Mouse (Mus musculus) embryo, embryonic 11 days (tissue): ENCODE measurements around the gene Asic2.
A peak's percentile ranks its signal among the peaks of the same experiment; 100 is the strongest.

Experiments used
- DNase-seq: peaks from one replicate; pipeline ENCODE4 v3.0.0-alpha.2; 2015

Asic2 gene

DNA sequence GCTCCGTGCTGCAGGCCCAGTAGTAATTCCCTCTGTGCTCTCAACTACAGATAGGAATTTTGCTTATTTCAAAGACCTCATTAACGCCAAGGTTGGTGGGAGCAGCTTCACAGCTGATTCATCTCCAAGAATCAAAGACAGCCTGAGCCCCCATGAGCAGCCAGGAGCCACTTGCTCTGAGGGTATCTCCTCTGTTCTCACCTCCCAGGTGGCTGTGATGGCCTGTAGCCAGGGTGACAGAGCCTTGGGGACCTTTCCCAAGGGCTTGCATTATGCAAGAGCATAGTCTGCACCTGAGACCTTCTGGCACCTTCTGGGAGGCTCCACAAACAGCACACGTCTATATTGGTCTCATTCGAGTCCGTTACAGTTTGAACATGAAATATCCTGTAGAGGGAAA, 261.3 kb downstream of the Asic2 start:
- DNase-seq, result no peak

DNA sequence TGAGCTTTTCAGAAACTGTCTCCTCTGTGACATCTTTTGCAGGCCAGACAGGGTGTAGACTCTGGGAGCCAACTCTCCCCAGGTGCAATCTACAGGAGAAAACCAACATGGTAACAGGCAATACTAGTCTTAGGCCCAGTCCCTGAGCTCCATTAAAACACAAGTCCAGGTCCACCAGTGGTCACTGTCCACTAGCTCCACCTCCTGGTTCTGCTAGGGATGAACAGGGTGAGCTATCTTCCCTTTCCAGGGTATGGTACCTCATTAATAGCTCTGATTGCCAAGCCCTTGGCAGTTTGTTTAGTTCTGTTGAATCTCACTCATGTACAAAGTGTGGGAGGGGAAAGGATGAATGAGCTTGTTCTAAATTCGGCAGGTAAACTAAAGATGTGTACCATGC, 270.2 kb downstream of the Asic2 start:
- peak; percentile 10 for DNase-seq

DNA sequence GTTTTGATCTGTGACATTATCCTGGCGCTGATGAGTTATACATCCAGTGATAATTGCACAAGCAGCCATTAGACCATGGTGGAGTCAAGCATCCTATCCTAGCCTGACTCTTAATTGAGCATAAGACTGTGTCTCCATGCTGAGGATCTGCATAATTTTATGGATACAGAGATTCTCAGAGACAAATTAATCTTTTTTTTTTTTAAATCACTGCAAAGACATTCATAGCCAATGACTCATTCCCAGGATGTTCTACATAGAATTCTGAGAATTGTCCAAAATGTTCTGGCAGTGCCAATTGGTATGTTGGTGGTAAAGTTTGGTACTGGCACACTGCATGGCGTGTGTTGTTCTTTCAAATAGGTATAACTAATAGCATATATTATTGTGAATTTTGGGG, 272.8 kb downstream of the Asic2 start:
- DNase-seq, result no peak

DNA sequence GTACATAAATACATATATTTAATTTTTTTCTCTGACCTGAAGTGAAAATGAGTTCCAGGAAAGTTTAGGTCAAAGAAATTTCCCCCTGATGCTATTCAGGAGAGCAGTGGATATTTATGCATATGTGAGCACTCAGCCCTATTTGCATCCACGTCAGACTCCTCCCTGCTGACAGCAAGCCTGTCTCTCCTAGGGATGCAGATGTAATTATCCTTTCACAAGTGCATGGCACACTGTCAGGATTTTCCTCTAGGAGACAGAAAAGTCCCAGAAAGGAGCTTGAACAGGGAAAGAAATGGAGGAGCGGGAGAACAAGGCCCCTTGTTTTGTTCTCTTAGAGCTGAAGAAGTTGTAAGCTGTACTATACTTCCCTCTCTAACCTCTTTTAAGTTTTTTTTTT, 287.7 kb downstream of the Asic2 start:
- DNase-seq, result no peak

DNA sequence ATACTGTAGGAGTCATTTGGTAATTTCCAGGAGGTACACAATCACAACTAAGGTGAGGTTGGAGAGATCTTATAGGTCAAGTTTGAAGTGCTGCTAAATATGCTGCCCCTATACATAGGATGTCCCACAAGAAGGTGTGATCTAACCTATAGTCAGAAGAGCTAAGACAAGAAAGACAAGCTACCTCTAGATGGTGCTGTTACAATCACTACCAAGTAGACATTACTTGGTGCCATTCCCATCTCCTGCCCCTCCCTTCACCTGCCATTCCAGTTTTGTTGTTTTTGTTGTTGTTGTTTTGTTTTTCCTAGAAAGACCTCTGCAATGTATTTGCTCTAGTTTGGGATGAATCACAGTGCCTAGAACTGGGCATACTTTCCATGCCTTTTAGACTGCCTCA, 296.5 kb downstream of the Asic2 start:
- no peak for DNase-seq

DNA sequence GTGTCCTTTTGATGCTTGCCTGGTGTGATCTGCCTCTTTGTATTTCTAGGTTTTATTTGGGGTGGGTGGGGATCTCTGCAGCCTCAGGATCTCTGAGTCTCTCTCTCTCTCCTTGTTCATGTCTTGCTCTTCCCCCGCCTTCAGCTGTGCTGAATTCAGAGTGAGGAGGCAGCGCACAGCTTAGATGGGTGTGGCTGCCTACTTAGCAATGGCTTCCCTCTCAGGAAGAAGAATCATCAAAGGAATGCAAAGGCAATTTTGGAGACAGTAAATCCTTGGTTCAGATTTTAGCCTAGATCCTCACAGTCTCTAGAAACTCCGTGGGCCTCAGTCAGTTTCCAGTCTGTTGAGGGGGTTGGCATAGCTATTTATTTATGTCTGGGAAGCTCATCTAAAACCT, 297.8 kb downstream of the Asic2 start:
- no peak for DNase-seq

DNA sequence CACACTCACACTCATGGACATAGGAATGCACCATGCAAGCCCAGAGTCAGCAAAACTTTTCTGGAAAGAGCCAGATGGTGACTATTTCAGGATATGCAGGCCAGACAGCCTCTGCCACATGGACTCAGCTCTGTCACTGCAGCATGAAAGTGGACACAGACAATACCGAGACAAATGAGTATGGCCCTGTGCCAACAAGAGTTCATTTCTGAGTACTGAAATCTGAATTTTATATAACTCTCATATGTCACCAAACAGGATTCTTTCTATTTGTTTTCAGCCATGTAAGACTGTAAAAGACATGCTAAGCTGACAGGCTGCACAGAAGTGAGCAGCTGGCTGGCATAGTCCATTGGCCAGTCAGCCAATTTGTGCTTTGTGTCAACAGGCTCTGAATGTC, 309.4 kb downstream of the Asic2 start:
- DNase-seq, result no peak

DNA sequence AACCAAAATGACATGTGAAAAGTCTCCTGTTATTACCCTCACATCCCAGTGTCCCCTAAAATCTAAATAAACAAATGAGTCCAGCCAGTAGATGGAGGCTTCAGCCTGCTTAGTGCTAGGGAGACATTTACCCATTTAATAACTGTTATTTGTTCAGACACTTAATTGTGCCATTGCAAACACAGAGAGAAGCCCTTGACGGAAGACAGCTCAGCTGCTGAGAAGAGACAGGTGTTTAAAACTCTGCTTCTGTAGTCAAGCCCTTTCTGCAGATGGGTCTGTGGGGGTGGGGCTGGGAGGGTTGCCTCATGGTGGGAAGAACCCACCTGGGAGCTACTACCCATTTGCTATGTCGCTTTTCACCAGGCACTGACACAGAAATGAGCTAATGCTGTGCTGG, 311.1 kb downstream of the Asic2 start:
- DNase-seq, result no peak

DNA sequence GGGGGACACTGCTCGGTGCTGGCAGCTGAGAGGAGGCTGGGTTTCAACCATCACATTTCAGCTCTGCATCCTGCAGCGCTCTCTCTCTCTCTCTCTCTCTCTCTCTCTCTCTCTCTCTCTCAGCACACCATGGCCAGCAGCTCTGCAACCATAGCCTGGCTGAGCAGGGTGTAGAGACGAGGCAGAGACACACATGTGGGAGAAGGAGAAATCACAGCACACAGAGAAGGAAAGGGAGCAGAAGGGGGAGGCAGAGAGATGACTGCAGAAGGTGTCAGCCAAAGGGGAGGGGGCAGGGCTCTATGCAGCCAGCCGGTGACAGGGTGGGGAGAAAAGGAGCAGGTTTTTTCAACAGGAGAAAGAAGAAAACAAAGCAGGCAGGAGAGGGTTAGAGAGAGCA, 320.4 kb downstream of the Asic2 start:
- no peak for DNase-seq

DNA sequence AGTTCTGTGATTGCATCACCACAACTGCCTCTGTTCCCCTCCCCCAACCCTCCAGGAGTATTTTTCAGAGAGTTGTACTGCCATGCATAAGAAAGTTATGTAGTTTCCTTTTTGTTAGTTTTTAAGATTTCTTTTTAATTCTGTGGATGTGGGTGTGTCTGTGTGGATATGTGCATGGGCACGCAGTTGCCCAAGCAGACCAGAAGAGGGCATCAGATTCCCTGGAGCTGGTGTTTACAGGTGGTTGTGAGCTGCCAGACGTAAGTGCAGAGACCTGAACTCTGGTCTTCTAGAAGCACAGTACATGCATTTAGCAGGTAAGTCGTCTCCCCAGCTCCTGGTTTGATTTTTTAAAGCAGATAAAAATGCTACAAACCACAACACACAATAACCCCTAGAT, 322.7 kb downstream of the Asic2 start:
- no peak for DNase-seq

DNA sequence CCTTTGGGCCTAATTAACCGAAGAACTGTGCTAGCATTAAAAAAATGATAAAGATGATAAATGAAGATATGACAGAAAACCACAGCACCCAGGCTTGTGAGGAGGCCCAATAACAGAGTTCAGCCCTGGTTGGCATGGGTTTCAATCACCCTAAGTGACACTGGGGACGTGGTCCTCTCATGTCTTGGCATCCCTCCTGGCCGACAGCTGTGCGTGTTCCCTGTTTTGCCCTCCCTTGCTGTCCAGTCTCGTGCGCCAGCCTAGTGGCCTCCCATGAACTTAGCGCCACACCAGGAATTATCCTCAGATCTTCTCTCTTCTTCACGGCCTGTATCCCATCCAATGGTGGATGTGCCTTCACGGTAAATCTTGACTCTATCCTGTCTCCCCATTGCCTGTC, 331.9 kb downstream of the Asic2 start:
- no peak for DNase-seq

DNA sequence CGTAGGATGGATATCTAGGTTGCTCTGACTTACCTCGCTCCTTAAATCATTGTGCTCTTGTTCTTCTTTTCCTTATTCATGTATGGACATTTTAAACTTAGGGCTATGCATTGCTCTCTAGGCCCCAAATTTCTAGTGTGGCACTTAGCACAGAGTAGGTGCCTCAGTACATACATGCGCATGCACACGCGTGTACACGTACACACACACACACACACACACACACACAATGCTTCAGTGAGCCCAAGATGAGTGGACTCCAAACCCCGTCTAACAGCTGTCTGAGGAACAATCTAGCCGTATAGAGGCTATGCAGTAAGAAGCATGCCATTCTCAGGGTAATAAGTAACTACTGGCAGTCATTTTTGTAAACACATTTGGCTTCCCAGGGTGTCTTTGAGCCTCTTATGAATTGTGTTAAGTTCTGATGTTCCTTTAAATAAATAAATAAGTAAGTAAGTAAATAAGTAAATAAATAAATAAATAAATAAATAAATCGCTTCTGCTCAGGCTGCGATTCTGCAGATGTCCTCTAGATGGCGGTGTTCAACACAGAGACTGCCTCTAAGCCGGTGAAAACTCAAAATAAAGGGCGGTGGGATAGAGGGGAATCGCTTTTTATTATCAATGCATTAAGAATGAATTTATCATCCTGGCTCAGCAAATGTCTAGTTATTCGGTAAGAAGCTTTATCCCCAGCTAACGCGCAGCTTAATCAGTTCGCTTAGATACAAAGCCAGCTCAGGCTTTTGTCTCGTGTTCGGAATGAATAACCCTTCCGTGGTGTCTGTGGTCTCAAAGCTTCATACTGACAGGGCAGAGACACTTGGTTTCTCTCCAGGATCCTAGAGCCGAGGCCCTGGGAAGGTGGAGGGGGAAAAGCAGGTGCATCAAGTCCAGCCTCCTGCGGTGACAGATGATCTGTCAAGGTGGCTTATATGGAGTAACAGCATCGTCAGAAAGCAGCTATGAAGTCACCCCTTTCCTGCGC, 333.6 kb downstream of the Asic2 start:
- DNase-seq, result peak; percentile 76

DNA sequence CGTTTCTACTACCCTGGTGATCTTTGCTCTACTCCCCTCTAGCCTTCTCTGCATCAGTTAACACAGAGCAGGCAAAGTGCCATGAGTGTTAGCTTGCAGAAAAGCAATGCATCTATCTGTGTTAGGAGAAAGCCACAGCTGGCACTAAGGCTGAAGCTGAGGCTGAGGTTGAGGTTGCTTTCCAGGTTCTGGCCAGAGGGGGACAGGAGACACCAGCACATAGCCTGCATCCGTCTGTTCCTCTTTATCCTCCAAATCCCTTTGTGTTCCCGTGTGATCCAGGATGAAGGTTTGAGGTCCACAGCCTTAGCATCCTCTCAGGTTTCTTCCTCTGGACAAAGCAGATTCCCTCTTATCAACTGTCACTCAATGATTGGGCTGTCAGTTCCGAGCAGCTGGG, 343.1 kb downstream of the Asic2 start:
- DNase-seq, result no peak

DNA sequence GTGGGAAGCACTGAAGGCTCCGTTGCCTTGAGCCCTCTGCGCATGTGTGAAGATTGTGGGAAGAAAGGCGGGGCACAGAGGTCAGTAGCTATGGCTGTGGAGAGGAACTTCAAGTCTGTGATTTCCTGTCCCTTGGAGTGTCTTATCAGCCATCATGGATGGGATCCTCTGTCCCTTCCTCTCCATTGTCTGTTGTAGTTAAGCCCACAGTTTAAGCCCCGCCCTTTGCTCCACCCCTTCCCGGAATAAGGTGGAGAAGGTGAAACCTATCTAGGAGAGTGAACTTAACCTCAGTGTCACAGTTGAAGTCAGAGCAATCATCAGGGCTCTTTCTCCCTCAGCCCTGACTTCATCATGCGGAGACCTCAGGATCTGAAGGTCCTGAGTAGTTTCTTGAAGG, 347.7 kb downstream of the Asic2 start:
- no peak for DNase-seq

DNA sequence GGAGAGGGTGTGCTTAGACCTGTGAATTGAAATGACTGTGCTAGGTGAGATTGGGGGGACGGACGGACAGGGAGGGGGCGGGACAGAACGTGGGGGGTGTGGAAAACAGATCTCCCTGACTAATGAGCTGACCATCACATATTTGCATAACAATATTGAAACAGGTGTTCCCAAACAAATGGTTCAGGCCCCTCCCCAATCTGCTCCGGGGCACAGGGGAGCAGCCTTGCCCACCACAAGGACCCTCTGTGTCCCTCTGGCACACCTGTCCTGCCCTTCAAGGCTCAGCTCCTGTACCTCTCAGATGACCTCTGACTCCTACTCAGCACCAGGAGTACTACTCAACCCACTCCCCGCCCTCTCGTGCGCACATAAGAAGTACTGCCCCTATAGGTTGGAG, 351.8 kb downstream of the Asic2 start:
- no peak for DNase-seq

DNA sequence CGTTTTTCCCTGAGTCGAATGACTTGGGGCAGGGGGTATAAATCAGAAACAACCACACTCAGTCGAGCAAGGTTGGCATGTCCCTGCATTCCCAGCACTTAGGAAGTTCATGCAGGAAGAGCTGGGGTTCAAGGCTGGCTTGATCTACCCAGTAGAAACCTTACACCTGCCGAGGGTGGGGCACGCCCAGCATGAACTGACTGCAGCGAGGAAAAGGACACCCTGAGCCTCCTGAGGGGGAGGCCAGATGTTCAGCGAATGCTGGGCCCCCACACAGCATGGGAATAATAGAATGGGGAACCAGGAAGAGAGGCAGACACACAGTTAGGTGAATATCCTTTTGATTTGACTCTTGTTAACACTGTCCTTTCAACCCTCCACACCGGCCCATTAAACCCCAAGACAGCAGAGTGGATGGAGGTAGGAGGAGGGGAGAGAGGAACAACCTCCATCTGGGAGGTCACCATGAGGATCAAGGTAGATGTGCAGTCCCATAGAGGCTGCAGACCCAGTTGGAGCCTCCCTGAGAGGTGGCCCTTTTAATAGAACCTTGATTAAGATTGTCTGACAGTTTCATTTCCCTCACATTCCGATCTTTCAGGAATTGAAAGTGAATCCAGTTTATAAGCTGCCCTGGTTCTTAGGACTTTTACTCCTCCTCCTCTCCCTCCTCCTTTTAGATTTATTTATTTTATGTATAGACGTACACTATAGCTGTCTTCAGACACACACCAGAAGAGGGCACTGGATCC, 354.2 kb downstream of the Asic2 start:
- DNase-seq, result no peak

DNA sequence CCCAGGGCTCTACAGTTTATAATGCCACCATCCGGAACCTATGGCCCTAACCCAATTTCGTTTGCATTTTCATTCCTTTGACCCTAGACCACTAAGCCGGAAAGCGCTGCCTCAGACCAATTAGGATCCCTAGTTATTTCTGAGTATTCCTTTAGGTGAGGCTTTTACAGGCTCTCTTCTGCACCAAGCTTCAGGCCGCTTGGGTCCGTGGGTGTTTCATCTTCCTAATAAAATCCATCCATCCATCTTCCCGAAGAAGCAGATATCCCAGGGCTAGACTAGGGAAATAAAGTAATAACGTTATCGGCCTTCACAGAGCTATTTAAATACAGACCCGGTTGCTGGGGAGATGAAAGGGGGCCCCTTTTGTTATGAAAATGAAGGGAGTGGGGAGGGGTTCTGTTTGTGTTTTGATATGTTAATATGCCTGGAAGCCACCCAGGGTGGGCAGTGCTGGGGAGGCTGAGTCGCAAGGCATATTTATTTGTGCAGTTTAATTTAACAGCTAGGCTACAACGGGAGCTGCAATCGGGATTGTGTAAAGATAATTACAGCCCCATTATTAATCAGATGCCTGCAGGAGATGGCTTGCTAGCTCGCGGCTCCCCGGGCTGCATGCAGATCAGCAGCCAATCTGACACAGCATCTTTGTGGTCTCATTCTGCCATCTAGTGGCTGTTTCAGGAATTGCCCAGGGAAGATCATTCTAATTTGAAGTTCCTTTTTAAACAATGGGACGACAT, 355.3 kb downstream of the Asic2 start:
- DNase-seq, result peak; percentile 91

DNA sequence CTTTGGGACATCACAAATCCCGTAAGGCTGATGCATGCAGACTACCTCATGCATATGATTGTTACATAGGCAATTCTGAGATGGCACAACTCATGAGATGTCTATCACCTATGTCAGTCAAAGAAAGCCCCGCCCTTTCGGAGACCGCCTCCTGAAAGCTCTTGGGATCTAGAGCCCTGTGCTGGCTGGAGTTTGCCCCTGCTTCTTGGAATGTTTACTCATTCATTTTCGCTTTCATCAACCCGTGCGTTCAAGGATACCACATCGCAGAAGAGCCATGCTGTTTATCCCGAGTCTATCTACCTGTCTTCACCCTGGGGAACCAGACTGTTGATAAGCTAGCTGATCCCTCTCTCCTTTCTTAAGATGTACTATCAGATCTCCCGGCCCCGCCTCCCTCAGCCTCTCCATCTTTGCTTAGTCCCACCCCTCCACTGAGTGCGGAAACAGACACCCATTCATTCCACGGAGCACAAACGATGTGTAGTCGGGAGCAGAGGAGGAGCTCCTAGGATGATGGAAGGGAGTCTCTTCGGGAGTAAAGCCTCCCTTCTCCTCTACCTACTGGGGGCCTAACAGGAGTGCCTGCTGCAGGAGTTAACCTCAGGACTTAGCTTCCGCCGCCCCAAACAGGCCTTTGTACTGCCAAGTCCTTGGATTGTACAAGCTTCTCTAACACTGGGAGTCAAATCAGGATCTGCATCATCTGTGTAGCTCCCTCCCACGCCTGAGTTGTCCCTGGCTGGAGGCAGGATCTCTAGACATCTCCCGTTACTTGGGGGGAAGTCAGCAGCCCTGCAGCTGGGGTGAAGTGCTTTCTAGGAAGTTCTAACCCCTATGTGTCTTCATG, 356.1 kb downstream of the Asic2 start:
- DNase-seq, result peak; percentile 70

DNA sequence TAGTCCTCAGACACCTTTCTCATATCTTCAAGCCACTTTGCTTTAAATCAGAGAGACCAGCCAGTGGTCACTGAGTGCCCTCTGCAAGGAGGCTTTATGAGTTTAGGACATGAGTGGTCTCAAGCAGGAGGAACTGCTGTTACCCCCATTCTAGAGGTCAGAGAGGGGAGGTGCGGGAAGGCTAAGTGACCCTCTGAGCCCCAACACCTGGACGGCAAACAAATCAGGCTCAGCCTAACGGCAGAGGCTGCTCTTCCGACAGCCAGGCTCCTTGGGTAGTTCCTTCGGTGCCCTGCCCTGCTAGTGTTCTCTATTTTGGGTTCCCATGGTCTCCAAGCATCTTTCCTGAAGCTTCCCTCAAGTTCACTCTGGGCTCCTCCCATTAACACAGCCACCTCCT, 357.8 kb downstream of the Asic2 start:
- no peak for DNase-seq

DNA sequence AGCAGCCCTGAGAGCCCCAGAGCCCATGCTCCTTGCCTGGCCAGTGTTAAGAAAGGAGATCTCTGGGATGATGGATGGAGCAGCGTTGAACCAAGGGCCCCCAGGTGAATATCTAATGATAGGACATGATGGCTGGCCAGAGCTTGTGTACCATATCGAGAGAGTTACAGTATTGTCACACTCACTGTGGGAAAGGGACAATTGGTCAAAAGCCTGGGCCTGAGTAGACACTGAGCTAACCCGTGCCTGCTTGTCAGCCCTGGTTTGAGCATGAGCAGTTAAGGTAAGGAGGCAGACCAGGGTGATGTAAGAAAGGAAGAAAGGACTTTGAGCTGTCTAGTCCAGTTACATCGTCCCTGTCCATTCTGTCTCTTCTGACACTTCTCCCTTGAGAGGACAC, 365.3 kb downstream of the Asic2 start:
- no peak for DNase-seq

DNA sequence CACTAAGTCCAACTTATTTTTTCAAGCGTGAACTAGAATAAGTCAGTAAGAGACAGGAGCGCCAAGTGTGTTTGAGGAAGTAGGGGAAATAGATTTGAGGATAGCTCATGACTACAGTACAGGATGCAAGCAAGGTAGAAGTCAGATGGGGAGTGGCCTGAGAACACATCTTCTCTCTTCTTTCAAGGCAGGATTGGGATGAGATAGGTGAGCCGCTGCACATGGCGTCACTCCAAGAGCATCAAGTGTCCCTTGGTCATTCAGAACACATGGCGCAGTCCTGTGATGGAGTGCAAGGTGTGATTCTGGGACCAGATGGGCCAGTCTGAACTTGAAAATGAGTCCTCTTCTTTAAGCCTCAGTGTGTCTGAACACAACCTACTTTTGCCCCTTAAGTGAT, 366.5 kb downstream of the Asic2 start:
- no peak for DNase-seq

DNA sequence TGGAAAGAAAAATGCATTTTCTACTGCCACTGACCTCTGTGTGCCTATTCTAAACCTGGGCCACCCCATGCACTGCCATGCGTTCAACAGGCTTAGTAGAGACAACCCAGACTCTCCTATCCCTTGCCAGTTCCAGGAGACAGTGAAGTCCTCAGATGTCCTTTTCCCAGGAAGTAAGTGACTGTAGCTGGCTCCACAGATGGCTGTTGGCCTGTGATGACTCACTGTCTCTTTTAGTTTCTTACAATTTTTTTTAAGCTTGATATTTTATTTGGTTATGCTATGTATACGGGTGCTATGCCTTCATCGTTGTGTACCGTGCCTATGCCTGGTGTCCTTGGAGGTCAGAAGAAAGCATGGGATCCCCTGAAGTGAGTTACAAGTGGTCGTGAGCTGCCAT, 370.7 kb downstream of the Asic2 start:
- no peak for DNase-seq

DNA sequence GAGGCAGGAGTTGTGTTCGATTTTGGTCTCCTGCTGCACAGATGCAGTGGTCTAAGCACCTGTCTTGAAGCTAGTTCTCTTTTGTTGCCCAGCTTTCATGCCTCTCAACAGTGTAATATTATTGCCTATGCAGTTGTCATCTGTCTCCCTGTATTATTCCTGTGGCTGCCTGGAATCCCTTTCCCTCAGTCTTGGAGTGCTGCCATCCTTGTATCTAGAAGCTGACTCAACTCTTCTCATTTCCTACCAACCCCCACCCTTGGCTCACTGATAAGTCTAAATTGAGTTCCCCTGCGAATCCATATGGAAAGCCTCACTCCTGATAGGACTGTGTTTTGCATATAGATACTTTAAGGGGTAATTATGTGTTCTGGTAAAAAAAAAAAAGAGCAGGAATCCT, 373.0 kb downstream of the Asic2 start:
- no peak for DNase-seq
